Mouse (Mus musculus) limb, embryonic 11.5 days (tissue): ENCODE measurements around the gene Cryga. TPM values are rescaled to one million over a fixed set of nuclear protein-coding genes. Genes with fewer than 3 reads are reported as not detected.

Experiments used
- ATAC-seq: fragments of 200-750 bp; cut with Nextera tagmentation; 2 replicates; pipeline ENCODE4 v1.8.0; 2017; ENCODE audit warnings: low read depth; ENCODE audit not compliant: insufficient number of reproducible peaks, low FRiP score, low TSS enrichment
- DNase-seq: peaks from one replicate; pipeline ENCODE4 v3.0.0-alpha.2; 2015; ENCODE audit warnings: low spot score
- H3K27ac ChIP-seq: fragments of 300-500 bp; sonication (generic); replicated peaks from 2 replicates; pipeline ENCODE4 v1.5.1; 2014; ENCODE audit warnings: low read depth, mild to moderate bottlenecking, low read length
- H3K27me3 ChIP-seq: fragments of 300-500 bp; sonication (generic); 2 replicates; pipeline ENCODE4 v1.6.1; 2014; ENCODE audit warnings: mild to moderate bottlenecking, low read length, mixed read lengths; ENCODE audit not compliant: control insufficient read depth, insufficient read depth
- H3K36me3 ChIP-seq: fragments of 300-500 bp; sonication (generic); 2 replicates; pipeline ENCODE4 v1.6.1; 2014; ENCODE audit warnings: mild to moderate bottlenecking, low read length, moderate library complexity, mixed read lengths; ENCODE audit not compliant: control insufficient read depth, insufficient read depth
- H3K4me1 ChIP-seq: fragments of 300-500 bp; sonication (generic); 2 replicates; pipeline ENCODE4 v1.6.1; 2014; ENCODE audit warnings: low read length, mixed read lengths; ENCODE audit not compliant: control insufficient read depth, insufficient read depth
- H3K4me2 ChIP-seq: fragments of 300-500 bp; sonication (generic); 2 replicates; pipeline ENCODE4 v1.6.1; 2014; ENCODE audit warnings: low read depth, mild to moderate bottlenecking, moderate library complexity; ENCODE audit not compliant: severe bottlenecking
- H3K4me3 ChIP-seq: fragments of 300-500 bp; sonication (generic); 2 replicates; pipeline ENCODE4 v1.5.1; 2014; ENCODE audit warnings: low read depth, low read length
- H3K9ac ChIP-seq: fragments of 300-500 bp; sonication (generic); 2 replicates; pipeline ENCODE4 v1.6.1; 2014; ENCODE audit warnings: mild to moderate bottlenecking, low read length
- H3K9me3 ChIP-seq: fragments of 300-500 bp; sonication (generic); 2 replicates; pipeline ENCODE4 v1.6.1; 2016; ENCODE audit warnings: low read length; ENCODE audit not compliant: control insufficient read depth
- WGBS: fragments of 180-500 bp; shearing (Covaris S2); extraction: QIAGEN DNeasy Blood & Tissue Kit; methylation state at CpG from one replicate; pipeline ENCODE4 v1.1.7; 2014; 5-methylcytosine and 5-hydroxymethylcytosine counted together
- polyA plus RNA-seq: library from polyadenylated mRNA; unstranded; fragments of >200 nt; fragmentation: Nextera tagmentation; extraction: Ambion mirVana; gene quantifications from 2 replicates; pipeline ENCODE4 v1.2.1, GENCODE M21; 2014

Gene Cryga
- polyA plus RNA-seq, 1 experiment from 2014 or later: not detected

GRCm38 (mm10) chr1:65129634-65130180, 26.5 kb upstream of the Cryga start:
- 81% methylated on average over 3 of the region's 3 CpGs for WGBS
- no peaks in the 10 kb centered on the region for H3K36me3 ChIP-seq

GRCm38 (mm10) chr1:65122574-65123372, 19.6 kb upstream of the Cryga start, which contains the start of gene D630023F18Rik:
TSS of gene D630023F18Rik (minus strand) at chr1:65123214.
- DNase-seq (no peak), ATAC-seq (no peak)
- no peaks in the 10 kb centered on the region for H3K9me3 ChIP-seq
- no peaks in the 10 kb centered on the region for H3K36me3 ChIP-seq
- no peaks in the 10 kb centered on the region for H3K4me1 ChIP-seq
- no peak within 1 kb of the TSS for H3K27ac ChIP-seq
- 27% methylated on average over 9 of the region's 9 CpGs for WGBS
- H3K9ac ChIP-seq: no peak within 1 kb of the TSS
- H3K4me3 ChIP-seq: no peak within 1 kb of the TSS
- no peaks in the 10 kb centered on the region for H3K27me3 ChIP-seq
- no peak within 1 kb of the TSS for H3K4me2 ChIP-seq

More at GRCm38 (mm10) chr1:65129634-65130180, 26.5 kb upstream of the Cryga start:
- no peak for ATAC-seq
- Histone ChIP-seq H3K9me3 (no peaks in the 10 kb centered on the region), H3K27me3 (no peaks in the 10 kb centered on the region), H3K4me1 (no peaks in the 10 kb centered on the region), H3K27ac (no peak overlapping the region), H3K4me3 (no peak overlapping the region), H3K9ac (no peak overlapping the region), H3K4me2 (no peak overlapping the region)
- no peak for DNase-seq

GRCm38 (mm10) chr1:65119438-65119837, 16.3 kb upstream of the Cryga start, which contains the start of gene Gm28845:
TSS of gene Gm28845 (minus strand) at chr1:65119558.
- no peak for ATAC-seq
- 86% methylated on average over 1 of the region's 1 CpGs for WGBS
- no peaks in the 10 kb centered on the region for H3K9me3 ChIP-seq

GRCm38 (mm10) chr1:65118150-65118913, 15.2 kb upstream of the Cryga start:
- DNase-seq: no peak
- Histone ChIP-seq H3K9ac (no peak overlapping the region), H3K4me3 (no peak overlapping the region), H3K27me3 (no peaks in the 10 kb centered on the region), H3K4me2 (no peak overlapping the region), H3K9me3 (no peaks in the 10 kb centered on the region), H3K36me3 (no peaks in the 10 kb centered on the region), H3K27ac (no peak overlapping the region), H3K4me1 (no peaks in the 10 kb centered on the region)
- WGBS: 65% methylated on average over 8 of the region's 8 CpGs
- ATAC-seq: no peak

More at GRCm38 (mm10) chr1:65119438-65119837, 16.3 kb upstream of the Cryga start, which contains the start of gene Gm28845:
- H3K4me2 ChIP-seq: no peak within 1 kb of the TSS
- no peaks in the 10 kb centered on the region for H3K4me1 ChIP-seq
- no peaks in the 10 kb centered on the region for H3K27me3 ChIP-seq
- DNase-seq: no peak
- H3K9ac ChIP-seq: no peak within 1 kb of the TSS
- no peak within 1 kb of the TSS for H3K27ac ChIP-seq
- no peak within 1 kb of the TSS for H3K4me3 ChIP-seq
- H3K36me3 ChIP-seq: no peaks in the 10 kb centered on the region

- Histone ChIP-seq H3K9ac (no peak overlapping the region), H3K4me3 (no peak overlapping the region), H3K27me3 (no peaks in the 10 kb centered on the region), H3K4me1 (no peaks in the 10 kb centered on the region), H3K4me2 (no peak overlapping the region), H3K9me3 (no peaks in the 10 kb centered on the region), H3K27ac (no peak overlapping the region), H3K36me3 (no peaks in the 10 kb centered on the region)
- WGBS: 93% methylated on average over 5 of the region's 5 CpGs
- ATAC-seq (no peak), DNase-seq (no peak)
Measured at GRCm38 (mm10) chr1:65113536-65114172, 10.5 kb upstream of the Cryga start.

GRCm38 (mm10) chr1:65112807-65113196, 9.6 kb upstream of the Cryga start:
- Histone ChIP-seq H3K4me3 (no peak overlapping the region), H3K4me2 (no peak overlapping the region), H3K9ac (no peak overlapping the region), H3K27ac (no peak overlapping the region), H3K4me1 (no peaks in the 10 kb centered on the region), H3K27me3 (no peaks in the 10 kb centered on the region), H3K36me3 (no peaks in the 10 kb centered on the region), H3K9me3 (no peaks in the 10 kb centered on the region)
- no peak for DNase-seq
- 68% methylated on average over 14 of the region's 14 CpGs for WGBS
- ATAC-seq: no peak

GRCm38 (mm10) chr1:65112031-65112806, 9.0 kb upstream of the Cryga start:
- no peaks in the 10 kb centered on the region for H3K27me3 ChIP-seq
- no peak overlapping the region for H3K27ac ChIP-seq
- H3K9me3 ChIP-seq: no peaks in the 10 kb centered on the region
- ATAC-seq: 0 out of 2 replicates have a peak, but pooled peaks have one; percentile 65
- no peak overlapping the region for H3K4me2 ChIP-seq
- 16% methylated on average over 8 of the region's 8 CpGs for whole genome bisulfite sequencing
- DNase-seq: peak; percentile 91
- H3K9ac ChIP-seq: no peak overlapping the region
- H3K4me1 ChIP-seq: no peaks in the 10 kb centered on the region
- H3K36me3 ChIP-seq: no peaks in the 10 kb centered on the region
- no peak overlapping the region for H3K4me3 ChIP-seq
